Mouse (Mus musculus): ENCODE results near the gene Pnpla8.

- no peak for TF ChIP-seq CTCF (IDR thresholded peaks at IDR 0.05; ENCODE audit: extremely low read depth, insufficient read length, insufficient replicate concordance, low read depth, low read length)
- no peak for TF ChIP-seq POLR2A (IDR thresholded peaks at IDR 0.05; ENCODE audit: low read depth, low read length)
These were observed 3.5 kb downstream of the Pnpla8 start for GRCm38 (mm10) chr12:44224650-44225049.

Data from small intestine, adult 2 months (tissue).